In the genomic region with DNA sequence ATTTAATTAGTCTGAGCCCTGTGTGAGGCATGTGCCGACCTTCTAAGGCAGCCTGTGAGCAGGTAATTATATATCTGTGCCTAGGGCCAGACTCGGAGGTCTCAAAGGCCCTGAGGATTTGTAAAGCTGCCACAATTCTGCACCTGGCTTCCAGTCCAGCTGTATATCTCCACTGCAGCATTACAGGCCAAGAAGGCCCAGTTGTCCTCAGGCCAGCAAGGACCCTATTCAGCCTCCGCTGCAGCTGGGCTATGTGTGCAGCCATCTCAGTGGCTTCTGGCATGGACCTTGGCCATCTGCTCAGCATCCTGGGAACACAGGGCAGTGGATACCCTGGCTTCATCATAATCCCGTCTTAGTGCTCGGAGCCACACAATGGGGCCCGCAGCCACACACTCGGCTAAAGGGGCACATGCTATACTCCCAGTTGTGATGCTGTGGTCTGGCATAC, we compare ENCODE assay signal across 11 mouse cellular contexts.
DNase-seq lines count a peak whose midpoint lies in the region; ATAC-seq and TF ChIP-seq lines count a peak whose summit lies in the region.
"Had no signal": no experiment of that assay in that cellular context is flagged by ENCODE, and none has a peak within 500 bp of the region (broad histone marks: within the 10 kb centered on the region; RNA-seq: fewer than 3 reads in every experiment).

No protein-coding gene starts in this region.

- peaks cover 58% of the 10 kb centered on the region for H3K4me1 ChIP-seq in heart, postnatal 0 days (ENCODE audit: control insufficient read depth, insufficient read depth)
- H3K4me1 ChIP-seq in embryonic facial prominence, embryonic 13.5 days: peaks cover 29% of the 10 kb centered on the region
- H3K4me1 ChIP-seq in limb, embryonic 13.5 days: peaks cover 42% of the 10 kb centered on the region

- no peaks in the 10 kb centered on the region for H3K27me3 ChIP-seq in heart, postnatal 0 days (ENCODE audit: control insufficient read depth, insufficient read depth, low read length)
- no peaks in the 10 kb centered on the region for H3K27me3 ChIP-seq in embryonic facial prominence, embryonic 13.5 days
- H3K27me3 ChIP-seq in limb, embryonic 13.5 days: peaks cover 45% of the 10 kb centered on the region

- TF ChIP-seq CTCF in heart, postnatal 0 days (IDR thresholded peaks at IDR 0.05; ENCODE audit: low read depth): no peak

- TF ChIP-seq EP300 in heart, postnatal 0 days (IDR thresholded peaks at IDR 0.05; ENCODE audit: low read depth): no peak

- H3K36me3 ChIP-seq in heart, postnatal 0 days (replicated peaks; ENCODE audit: control insufficient read depth, insufficient read depth, low read length): no peaks in the 10 kb centered on the region
- no peaks in the 10 kb centered on the region for H3K36me3 ChIP-seq in embryonic facial prominence, embryonic 13.5 days
- H3K36me3 ChIP-seq in limb, embryonic 13.5 days: 0 out of 2 replicates have a peak, but pooled peaks cover 3% of the 10 kb centered on the region

- H3K27ac ChIP-seq in heart, postnatal 0 days (ENCODE audit: low read depth): peak overlapping the region; percentile 43; the same call in 1 of the 2 replicates
- H3K27ac ChIP-seq in embryonic facial prominence, embryonic 13.5 days: peak overlapping the region; percentile 48; the same call in 1 of the 2 replicates
- peak overlapping the region; percentile 69 for H3K27ac ChIP-seq in limb, embryonic 13.5 days
- H3K27ac ChIP-seq: liver, embryonic 14.5 days had no signal

- H3K9ac ChIP-seq in heart, postnatal 0 days (replicated peaks; ENCODE audit: low read depth, low read length): no peak overlapping the region
- H3K9ac ChIP-seq in embryonic facial prominence, embryonic 13.5 days: no peak overlapping the region
- peak overlapping the region; percentile 35; the same call in 1 of the 2 replicates for H3K9ac ChIP-seq in limb, embryonic 13.5 days
- H3K9ac ChIP-seq: liver, embryonic 14.5 days had no signal

- no peak overlapping the region for H3K4me2 ChIP-seq in heart, postnatal 0 days (ENCODE audit: low read depth, low read length)
- no peak overlapping the region for H3K4me2 ChIP-seq in embryonic facial prominence, embryonic 13.5 days
- H3K4me2 ChIP-seq in limb, embryonic 13.5 days (replicated peaks): 0 out of 2 replicates have a peak overlapping the region, but pooled peaks have one; percentile 11

- no peak overlapping the region for H3K4me3 ChIP-seq in heart, postnatal 0 days (ENCODE audit: low read depth, low read length)
- no peak overlapping the region for H3K4me3 ChIP-seq in embryonic facial prominence, embryonic 13.5 days
- H3K4me3 ChIP-seq in limb, embryonic 13.5 days: no peak overlapping the region

- no peak for ATAC-seq in heart, postnatal 0 days (ENCODE audit: insufficient read depth, low read depth)
- no peak for ATAC-seq in embryonic facial prominence, embryonic 13.5 days (ENCODE audit: insufficient number of reproducible peaks, insufficient read depth, low FRiP score, low TSS enrichment, low read depth)
- peak; percentile 49; the same call in 1 of the 2 replicates for ATAC-seq in limb, embryonic 13.5 days (ENCODE audit: low FRiP score, low read depth)
- no peak for ATAC-seq in granulocyte monocyte progenitor cell, adult 5-6 weeks (replicated peaks; ENCODE audit: poor library complexity, severe bottlenecking)

- peak; percentile 79 to 87 for DNase-seq in cerebellum, postnatal 10 days
- no peak for DNase-seq in cerebellum, adult 8-10 months
- no peak for DNase-seq in heart, postnatal 0 days (ENCODE audit: low spot score)
- DNase-seq in heart, postnatal 36 days: no peak
- DNase-seq in adrenal gland, adult 18-20 months (ENCODE audit: low spot score in 2 of 2): no peak
- DNase-seq: heart, postnatal 4 days; layer of hippocampus, postnatal 36 days had no signal

- intact Hi-C loops in heart, postnatal 36 days (cut with DNase I): no loop called here

- WGBS in heart, postnatal 0 days: 76% methylated on average over 7 of the region's 7 CpGs
- WGBS in embryonic facial prominence, embryonic 13.5 days: 38% methylated on average over 7 of the region's 7 CpGs
- WGBS in limb, embryonic 13.5 days: 22% methylated on average over 7 of the region's 7 CpGs

- 0 out of 2 replicates have a peak, but pooled peaks cover 4% of the 10 kb centered on the region for H3K9me3 ChIP-seq in heart, postnatal 0 days (replicated peaks; ENCODE audit: control insufficient read depth, low read length)
- H3K9me3 ChIP-seq in embryonic facial prominence, embryonic 13.5 days: peaks cover 3% of the 10 kb centered on the region
- peaks cover 7% of the 10 kb centered on the region for H3K9me3 ChIP-seq in limb, embryonic 13.5 days

Comparison
In these comparisons a context has a peak if more than half of its experiments do, and no peak if none do; other contexts are left out.
1. DNase-seq: peak in cerebellum, postnatal 10 days (2 of 2); none in cerebellum, adult 8-10 months (single experiment), heart, postnatal 0 days (single experiment), heart, postnatal 36 days (0 of 2) and adrenal gland, adult 18-20 months (0 of 2).
2. Peak in every context shown above with its lines, with median percentiles within 50 percentile points of each other: H3K27ac ChIP-seq.